Mouse (Mus musculus) heart, postnatal 14 days (tissue): Measurements from ENCODE around the gene Rbfox3. TPM values are rescaled to one million over a fixed set of nuclear protein-coding genes. Genes with fewer than 3 reads are reported as not detected.

Source experiments
- DNase-seq, 2 experiments: peaks; one replicate each; pipeline ENCODE4 v3.0.0; 2021 to 2022
- intact Hi-C: fragments of 180-260 bp; cut with DNase I; formaldehyde crosslinking; loops from one replicate; pipeline ENCODE4 v1.15.1; 2025
- total RNA-seq, 2 experiments: library from RNA; stranded (reverse); gene quantifications; 2 replicates each; pipeline ENCODE4 v1.2.3; 2021

Rbfox3 gene
- total RNA-seq, 2 experiments from 2014 or later: 0.12 to 0.29 TPM

GRCm38 (mm10) chr11:118684665-118685064, 226.7 kb downstream of the Rbfox3 start:
- intact Hi-C loops: no loop called here
- no peak for DNase-seq

DNA sequence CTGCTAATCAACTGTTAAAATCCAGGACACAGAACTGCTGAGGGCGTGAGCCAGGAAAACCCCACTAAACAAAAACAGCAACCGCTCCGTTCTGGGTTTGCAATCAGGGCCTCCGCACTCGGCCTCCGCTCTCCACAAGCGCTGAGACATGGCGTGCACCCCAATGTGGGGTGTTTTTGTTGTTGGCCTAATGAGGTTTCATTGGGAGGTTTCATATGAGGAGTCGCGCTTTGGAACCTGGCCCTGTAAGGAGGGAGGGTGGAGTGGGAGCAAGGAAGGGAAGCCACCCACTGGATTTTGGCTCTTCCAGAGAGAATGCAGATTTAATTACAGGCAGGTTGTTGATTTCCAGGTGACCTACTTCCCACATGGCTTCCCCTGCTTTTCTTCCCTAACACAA, 230.7 kb downstream of the Rbfox3 start:
- no peak for DNase-seq
- intact Hi-C loops: no loop called here

DNA sequence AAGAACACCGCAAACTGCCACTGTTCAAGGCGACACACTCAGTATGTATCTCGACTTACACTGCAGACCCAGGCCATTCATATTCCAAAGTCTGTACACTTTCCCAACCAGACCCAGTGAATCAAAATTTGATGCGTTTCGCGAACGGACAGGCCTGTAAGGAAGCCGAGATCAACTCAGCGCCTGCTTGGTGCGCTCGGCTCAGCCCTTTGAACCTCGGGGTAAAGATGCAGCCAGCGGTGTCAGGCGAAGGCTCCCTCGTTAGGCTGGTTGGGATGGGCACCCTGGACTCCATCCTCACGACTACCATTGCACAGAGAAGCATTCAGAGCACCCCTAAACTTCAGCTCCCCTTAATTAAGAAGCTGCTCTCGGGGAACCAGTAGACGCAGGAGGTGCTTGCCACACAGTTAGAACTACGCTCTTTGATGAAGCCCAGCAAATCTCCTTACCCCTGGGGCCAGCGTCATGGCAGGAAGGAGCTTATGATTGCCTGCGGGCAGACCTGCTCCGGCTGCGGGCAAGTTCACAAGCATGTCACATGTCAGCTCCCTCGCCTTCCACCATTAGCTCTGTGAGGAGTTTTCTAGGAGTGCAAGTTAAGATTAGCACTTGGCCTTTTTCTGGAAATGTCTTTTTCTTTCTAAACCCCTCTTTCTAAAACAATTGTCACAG, 231.5 kb downstream of the Rbfox3 start:
- intact Hi-C loops: no loop called here
- DNase-seq: no peak

- DNase-seq: no peak
- intact Hi-C loops: no loop called here
Measured at GRCm38 (mm10) chr11:118678515-118679104, 232.8 kb downstream of the Rbfox3 start.

DNA sequence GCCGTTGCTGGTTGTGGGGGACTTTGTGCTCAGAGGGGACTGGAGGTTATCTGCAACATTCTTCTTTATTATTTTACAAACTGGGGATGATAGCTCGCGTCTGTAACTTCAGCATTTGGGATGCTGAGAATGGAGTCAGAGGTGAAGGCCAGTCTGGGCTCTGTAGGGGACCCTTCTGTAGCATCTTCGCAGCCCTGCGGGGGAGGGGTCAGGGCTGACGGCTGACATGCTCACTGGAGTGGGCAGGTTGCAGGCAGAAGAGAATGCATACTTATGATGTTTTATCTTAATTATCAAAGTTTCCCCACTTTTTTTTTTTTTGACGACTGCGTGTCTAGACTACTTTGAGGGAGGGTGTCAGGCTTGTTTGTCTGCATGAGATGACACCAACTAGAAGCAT, 234.1 kb downstream of the Rbfox3 start:
- intact Hi-C loops: no loop called here

DNA sequence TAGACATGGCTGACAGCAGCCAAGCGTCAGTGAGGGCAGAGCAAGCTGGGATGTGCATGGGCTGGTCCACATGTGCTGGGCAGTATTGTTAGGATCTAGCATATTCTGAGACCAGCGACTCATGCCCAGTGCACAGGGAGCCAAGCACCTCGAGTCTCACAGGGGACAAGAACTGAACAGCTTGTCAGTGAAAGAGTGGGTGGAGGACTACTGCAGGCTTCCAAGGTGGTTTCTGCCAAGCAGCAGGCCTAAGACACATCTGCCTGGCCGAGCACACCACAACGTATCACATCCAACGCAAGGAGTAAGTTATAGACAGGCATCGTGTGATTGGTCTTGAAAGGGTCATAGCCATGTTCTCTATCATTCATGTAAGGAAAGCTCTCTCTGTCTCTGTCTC, 235.0 kb downstream of the Rbfox3 start:
- no peak for DNase-seq
- intact Hi-C loops: no loop called here

More for the DNA sequence above, 234.1 kb downstream of the Rbfox3 start:
- DNase-seq: no peak

- DNase-seq: no peak
- intact Hi-C loops: no loop called here
Measured at GRCm38 (mm10) chr11:118671958-118672357, 239.4 kb downstream of the Rbfox3 start.

- DNase-seq: no peak
- intact Hi-C loops: no loop called here
Measured at GRCm38 (mm10) chr11:118671216-118671615, 240.2 kb downstream of the Rbfox3 start.

DNA sequence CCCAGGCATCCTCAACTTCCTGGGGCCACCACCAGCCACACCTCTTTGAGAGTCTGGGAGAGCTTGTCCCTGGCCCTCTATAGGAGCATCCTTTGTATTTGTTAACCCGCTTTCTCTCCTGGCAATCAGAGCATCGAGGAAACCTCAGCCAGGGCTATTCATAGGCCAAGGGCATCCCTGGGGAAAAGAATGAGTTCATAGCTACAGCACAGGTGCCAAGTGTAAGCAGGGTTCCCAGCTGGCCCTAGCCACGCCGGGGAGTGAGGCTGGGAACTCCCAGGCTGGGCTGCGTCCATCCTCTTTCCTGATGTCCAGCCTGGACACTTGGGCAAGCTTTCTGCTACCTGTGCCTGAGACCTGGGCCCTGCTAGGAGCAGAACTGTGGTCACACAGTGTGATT, 241.6 kb downstream of the Rbfox3 start:
- peak; percentile 33 to 57 for DNase-seq
- intact Hi-C loops: no loop called here

GRCm38 (mm10) chr11:118668351-118668750, 243.0 kb downstream of the Rbfox3 start:
- intact Hi-C loops: no loop called here
- peak; percentile 6 to 12 for DNase-seq

DNA sequence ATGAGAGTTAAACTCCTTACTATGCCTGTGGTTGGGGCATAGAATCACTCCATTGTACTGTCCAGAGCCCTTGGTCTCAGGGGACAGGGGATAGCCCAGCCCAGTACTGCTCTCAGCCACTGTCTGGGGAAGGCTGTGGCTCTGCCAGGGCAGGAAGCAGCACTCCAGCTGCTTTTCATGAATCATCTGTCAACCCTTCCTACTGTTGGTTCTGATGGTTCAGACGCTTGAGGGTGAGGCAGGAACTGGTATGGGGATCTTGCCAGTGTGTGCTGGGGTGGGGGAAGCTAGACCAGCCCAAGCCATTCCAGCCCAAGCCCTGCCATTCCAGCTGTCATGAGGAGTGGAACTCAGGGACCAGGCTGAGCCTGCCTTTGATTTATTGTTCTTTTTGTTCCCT, 243.5 kb downstream of the Rbfox3 start:
- intact Hi-C loops: no loop called here
- peak; percentile 6 to 9 for DNase-seq

DNA sequence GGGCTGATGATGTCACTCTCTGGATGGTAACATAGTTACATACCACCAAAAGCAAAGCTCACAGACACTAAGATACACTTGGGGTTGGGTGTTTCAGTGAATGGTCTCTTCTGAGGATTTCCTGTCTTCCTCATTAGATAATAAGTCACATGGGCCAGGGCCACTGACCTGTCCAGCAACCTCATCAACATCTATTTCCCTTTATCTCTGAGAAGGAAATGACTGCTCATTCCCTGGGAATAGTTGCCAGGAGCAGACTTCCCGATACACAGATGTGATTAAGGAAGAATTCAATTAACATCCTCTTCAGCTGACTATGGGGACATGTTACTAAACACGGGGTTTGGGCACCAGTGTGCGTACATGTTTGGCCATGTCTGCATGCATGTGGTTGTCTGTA, 245.2 kb downstream of the Rbfox3 start:
- no peak for DNase-seq
- intact Hi-C loops: no loop called here

DNA sequence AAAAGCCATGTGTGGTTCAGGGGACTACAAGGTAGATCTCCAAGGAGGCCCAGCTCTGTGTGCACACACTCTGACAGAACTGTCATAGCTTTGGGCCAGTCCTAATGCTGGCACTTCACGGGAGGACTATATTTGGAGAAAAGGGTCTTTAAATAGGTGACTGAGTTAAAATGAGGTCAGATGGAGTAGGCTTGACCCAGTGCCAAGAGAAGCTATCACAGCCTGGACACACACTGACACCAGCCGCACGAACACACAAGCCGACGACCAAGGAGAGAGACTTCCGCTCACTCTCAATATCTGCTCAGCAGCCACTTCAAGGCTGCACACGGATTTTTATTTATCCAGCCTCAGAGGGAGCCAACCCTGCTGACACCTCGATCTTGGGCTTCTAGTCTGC, 248.1 kb downstream of the Rbfox3 start:
- intact Hi-C loops: no loop called here
- DNase-seq: peak in 1 of 2 experiments; percentile 6

DNA sequence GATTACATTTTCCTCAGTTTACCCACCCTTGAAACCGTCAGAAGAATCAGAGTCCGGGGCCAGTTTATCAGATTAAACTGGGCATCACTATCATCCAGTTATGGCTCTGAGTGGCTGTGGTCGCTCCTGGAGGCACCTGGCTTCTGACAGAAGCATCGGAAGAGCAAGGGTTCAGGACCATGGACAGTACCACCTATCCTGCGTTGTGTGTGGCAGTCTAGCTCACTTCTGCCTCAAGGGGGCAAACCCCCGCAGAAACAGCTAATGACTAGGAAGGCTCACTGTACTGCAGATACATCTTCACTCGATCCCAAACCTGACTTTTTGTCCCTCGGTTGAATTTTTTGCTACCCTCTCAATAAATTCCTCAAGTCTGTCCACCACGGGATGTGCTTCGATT, 252.1 kb downstream of the Rbfox3 start:
- DNase-seq: peak; percentile 24 to 49
- intact Hi-C loops: no loop called here

GRCm38 (mm10) chr11:118655833-118656232, 255.6 kb downstream of the Rbfox3 start:
- intact Hi-C loops: no loop called here
- DNase-seq: no peak

DNA sequence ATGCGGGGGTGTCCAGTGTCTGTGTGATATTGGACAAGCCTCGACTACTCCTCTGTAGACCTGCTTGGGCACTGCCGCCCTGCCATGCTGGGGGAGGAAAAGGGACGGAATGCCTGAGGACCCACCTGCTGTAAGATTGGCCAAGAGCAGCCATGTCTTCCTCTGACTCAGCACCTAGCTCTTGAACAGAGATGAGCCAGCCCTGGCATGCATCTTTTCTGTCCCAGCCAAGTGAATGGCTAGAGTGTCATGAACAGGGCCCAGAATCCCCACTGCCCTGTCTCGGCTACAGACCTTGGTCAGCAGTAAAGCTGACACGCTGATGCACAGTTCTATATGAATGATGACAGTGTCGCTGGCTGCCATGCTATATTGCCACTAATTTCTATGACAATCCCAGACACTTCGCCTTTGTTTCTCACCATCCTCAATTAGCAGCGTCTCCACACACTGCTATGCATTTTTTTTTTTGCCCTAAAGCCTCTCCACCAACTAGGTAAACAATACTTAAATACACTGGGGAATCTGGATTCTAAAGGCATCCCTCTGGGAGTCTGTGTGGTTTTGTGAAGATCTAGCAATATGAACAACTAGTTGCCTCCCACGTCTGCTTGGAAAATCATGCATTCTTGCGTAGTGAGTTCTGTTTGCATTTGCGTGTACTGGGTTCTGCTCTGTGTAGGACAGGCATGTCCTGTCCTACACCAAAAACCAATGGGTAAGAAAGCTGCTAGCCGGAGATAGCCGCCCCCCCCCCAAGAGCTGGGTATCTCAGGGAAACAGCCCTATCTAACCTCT, 257.7 kb downstream of the Rbfox3 start:
- intact Hi-C loops: no loop called here

GRCm38 (mm10) chr11:118652401-118653240, 258.8 kb downstream of the Rbfox3 start:
- DNase-seq: no peak
- intact Hi-C loops: no loop called here

More for the DNA sequence above, 257.7 kb downstream of the Rbfox3 start:
- no peak for DNase-seq

DNA sequence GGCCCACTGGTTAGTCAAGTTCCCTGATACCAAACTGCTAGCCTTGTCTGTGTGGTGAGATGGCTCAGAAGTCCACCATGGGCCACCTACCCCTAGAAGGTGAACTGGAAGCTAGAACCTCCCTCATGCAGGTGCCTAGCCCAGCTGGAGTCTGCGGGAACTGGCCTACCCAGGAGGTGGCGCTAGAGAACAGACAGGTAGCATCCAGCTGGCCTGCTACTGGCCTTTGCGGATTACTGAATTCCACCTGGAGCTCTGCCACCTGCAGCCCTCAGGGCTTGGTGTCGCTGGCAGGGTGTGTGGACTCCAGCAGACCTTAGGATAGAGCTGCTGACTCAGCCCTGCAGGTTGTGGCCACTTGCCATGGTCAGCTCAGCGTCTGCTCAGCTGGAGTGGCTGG, 263.0 kb downstream of the Rbfox3 start:
- DNase-seq: peak; percentile 44 to 69
- intact Hi-C loops: loop anchor here (1.0 to 10.0 kb wide), 2 partner anchors 91 to 326 kb away; no protein-coding TSS in a partner anchor

DNA sequence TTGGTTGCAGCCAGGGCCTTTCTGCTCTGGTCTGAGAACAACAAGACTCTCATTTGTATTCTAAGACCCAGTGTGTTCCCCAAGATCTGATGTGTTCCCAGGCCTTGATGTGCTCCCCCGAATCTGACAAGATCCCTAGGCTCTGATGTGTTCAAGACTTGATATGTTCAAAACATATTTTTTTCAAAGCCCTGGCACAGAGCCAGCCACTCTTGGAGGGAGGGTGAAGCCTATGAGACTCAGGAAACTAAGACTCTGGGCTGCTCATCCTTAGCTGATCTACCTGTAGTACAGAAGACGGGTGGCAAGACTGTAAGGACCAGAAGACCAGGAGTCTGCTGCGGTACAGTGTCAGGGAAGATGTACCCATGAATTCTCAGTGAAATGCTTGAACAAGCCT, 264.5 kb downstream of the Rbfox3 start:
- intact Hi-C loops: loop anchor here (10.0 kb wide), 1 partner anchor 328 kb away; no protein-coding TSS in a partner anchor
- no peak for DNase-seq

DNA sequence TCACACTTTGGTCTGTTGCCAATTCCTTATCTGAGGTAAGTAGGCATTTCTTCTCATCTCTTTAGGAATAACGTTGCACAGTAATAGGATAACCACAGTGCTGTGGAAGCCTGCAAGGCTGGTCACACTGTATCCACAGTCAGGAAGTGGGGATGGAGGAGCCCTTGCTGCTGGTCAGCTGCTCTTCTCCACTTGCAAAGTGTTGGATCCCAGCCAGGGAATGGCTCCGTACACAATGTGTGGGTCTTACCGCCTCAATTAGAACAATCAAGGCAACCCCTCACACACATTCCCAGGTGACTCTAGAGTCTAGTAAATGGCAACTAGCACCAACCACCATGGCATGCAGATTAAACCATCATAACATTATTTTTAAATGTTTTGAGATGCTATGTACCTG, 266.2 kb downstream of the Rbfox3 start:
- no peak for DNase-seq
- intact Hi-C loops: loop anchor here (10.0 kb wide), 1 partner anchor 330 kb away; no protein-coding TSS in a partner anchor
